Mouse (Mus musculus): ENCODE results near the gene Gpr183.

- no peak for TF ChIP-seq POLR2A (IDR thresholded peaks at IDR 0.05; ENCODE audit: borderline replicate concordance, extremely low read depth, insufficient read depth, insufficient read length, poor library complexity, severe bottlenecking)
- TF ChIP-seq CTCF (IDR thresholded peaks at IDR 0.05; ENCODE audit: borderline replicate concordance, extremely low read depth, insufficient read depth, insufficient read length) = no peak
Measured at GRCm38 (mm10) chr14:121939582-121939981, 25.4 kb downstream of the Gpr183 start.

All from brain, embryonic 14.5 days (tissue).